Mouse (Mus musculus): ENCODE measurements around the gene Fbxo31. TPM values are rescaled to one million over a fixed set of nuclear protein-coding genes. Genes with fewer than 3 reads are reported as not detected.

Fbxo31 gene
- total RNA-seq (2023), result 32.0 and 55.4 TPM in 2 replicates

DNA sequence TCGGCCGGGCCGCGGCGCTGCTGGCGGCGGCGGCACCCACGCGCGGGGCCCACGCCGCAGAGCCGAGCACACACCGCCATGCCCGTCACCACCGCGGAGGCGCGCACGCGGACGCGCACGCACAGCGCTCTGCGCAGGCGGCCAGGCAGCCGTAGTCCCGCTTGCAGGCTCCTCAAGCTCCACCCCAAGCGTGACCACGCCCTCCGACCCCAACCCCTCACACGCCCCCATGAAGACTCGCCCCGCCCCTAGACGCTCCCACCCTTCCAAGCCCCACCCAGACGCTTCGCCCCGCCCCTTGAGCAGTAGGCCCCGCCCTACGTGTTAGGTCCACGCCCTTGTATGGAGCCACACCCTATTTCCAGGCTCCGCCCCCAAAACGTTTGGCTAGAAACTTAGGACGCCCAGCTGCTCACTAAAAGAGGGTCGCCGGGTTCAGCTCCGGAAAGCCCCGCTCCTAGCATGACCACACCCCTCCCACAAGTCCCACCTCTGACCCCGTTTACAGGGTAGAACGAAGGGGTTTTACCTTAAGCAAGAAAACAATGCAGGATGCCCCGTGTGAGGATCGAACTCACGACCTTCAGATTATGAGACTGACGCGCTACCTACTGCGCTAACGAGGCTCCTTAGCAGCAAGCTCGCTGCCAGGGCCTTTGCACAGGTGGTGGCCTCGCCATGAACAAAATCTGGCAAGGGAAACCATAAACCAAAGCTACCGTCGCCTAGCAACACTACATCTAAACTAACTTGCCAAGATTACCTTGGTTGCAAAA, at the start of gene Fbxo31:
Gene Fbxo31 (minus strand): TSS at position 131 of the 776 bp plus-strand sequence.

GRCm38 (mm10) chr8:121590203-121591177, 11.9 kb upstream of the Fbxo31 start, which contains the start of gene Map1lc3b:
Gene Map1lc3b (plus strand): TSS chr8:121590361.

DNA sequence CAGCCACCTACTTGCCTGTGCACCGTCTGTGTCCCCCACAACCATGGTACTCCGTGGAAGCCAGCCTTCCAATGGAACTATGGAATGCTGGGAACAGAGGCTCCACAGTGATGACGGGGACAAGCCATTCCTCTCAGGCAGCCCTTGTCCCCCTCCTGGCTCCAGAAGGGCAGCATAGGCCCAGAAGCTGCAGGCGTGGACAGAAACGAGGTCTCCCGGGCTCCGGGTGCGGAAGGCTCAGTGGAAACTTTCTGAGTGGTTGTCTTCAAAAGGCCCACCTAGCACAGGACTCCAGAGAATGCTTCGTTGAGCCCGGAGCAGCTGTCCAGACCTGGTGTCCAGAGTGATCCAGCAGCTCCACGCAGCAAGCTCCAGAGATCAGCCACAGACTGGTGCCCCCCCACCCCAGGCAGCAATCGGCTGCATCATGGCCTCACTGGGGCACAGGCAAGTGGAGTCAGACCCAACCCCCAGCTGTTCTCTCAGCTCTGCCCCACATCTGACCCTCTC, 34.3 kb downstream of the Fbxo31 start, which contains the start of gene 1700018B08Rik:
Gene 1700018B08Rik (minus strand): TSS at position 45 of the 510 bp plus-strand sequence.

Other genes starting within 250 kb of the Fbxo31 start
- gene 1700018B08Rik, start 34.5 kb downstream of the Fbxo31 start, total RNA-seq (2023), result not detected in 2 replicates
- 441 and 453 TPM in 2 replicates for gene Map1lc3b, start 11.6 kb upstream of the Fbxo31 start, total RNA-seq (2023)
- gene Zcchc14, start 74.1 kb upstream of the Fbxo31 start, total RNA-seq (2023), result 0.07 and 0.16 TPM in 2 replicates
- 0.16 TPM in 1 of 2 replicates, not detected in the other for gene Jph3, start 150.8 kb upstream of the Fbxo31 start, total RNA-seq (2023)

Measured in neutrophil, adult 65 days (primary cell).